9 mouse cellular contexts compared by ENCODE assay signal in the genomic region with DNA sequence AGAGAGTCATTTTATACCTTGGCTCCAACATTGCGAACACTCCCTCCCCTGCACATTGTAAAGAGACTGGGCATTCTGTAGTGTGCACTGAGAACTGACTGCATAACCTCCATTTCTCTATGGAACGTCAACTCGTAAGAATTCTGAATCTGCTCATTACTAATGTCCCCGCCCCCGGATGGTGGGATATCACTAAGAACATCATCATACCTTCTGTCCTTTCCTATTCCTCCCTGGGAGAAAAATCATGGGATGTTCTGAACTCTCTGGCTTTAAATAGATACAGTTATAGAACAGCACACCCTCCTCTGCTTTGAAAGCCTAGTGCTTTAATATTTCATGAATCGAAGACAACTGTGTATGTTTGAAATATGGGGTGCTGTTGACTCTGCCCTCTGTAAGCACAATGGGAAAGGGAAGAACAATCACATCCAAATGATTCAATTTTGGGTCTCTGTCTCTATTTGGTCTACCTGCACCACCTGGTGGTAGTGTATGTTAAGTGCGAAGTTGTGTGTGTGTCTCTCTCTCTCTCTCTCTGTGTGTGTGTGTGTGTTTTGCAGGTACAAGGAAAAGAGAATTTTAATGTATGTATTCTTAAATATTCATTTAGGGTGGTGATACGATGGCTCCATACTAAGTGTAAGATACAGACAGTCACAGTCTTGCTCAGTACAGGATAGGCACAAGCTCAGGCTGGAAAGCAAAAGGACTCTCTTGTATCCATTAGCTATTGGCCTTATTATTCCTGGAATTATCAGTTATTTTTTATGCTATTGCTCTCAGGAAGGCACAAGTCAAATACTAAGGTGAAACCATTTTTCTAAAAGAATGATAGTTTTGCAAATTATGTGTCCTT. TPM values are rescaled to one million over a fixed set of nuclear protein-coding genes. Genes with fewer than 3 reads are reported as not detected.
DNase-seq lines count a peak whose midpoint lies in the region; ATAC-seq and TF ChIP-seq lines count a peak whose summit lies in the region.
"Had no signal": no experiment of that assay in that cellular context is flagged by ENCODE, and none has a peak within 500 bp of the region (broad histone marks: within the 10 kb centered on the region; RNA-seq: fewer than 3 reads in every experiment).

No protein-coding gene starts in this region.

- peak; percentile 51 for TF ChIP-seq CTCF in left cerebral cortex, adult 2 months (IDR thresholded peaks at IDR 0.05)
- TF ChIP-seq CTCF in CH12.LX (conservative IDR thresholded peaks at IDR 0.05 in 1 of 2, IDR thresholded peaks at IDR 0.05 in 1 of 2; ENCODE audit: low read depth in 2 of 2, low read length in 2 of 2): peak; percentile 34 to 77; a peak in 3 of 4 replicates

- dilution Hi-C loops in CH12.LX (cut with MboI; ENCODE audit: extremely low pct_ligation_motif_present, extremely low pct_unique_long_range_greater_than_20kb, low sequenced_read_pairs): no loop called here

- intact Hi-C loops in left cerebral cortex, adult 2 months (cut with DNase I): loop anchor here (5.0 kb wide), 1 partner anchor 141 kb away; no protein-coding TSS in a partner anchor
- intact Hi-C loops in left cerebral cortex, postnatal 36 days (cut with DNase I): no loop called here

- no peak for ATAC-seq in inflammation-experienced regulatory T-cells, adult 6 months

- H3K27ac ChIP-seq in left cerebral cortex, adult 2 months: no peak overlapping the region
- H3K27ac ChIP-seq in CH12.LX (ENCODE audit: insufficient read depth, low read depth): no peak overlapping the region

- H3K4me2 ChIP-seq in CH12.LX (ENCODE audit: insufficient read depth, low read depth, poor library complexity, severe bottlenecking): no peak overlapping the region; the same call in 1 of the 2 replicates

- TF ChIP-seq EP300 in CH12.LX (IDR thresholded peaks at IDR 0.05; ENCODE audit: low read length): no peak

- H3K9me3 ChIP-seq in CH12.LX (replicated peaks; ENCODE audit: low read length): no peaks in the 10 kb centered on the region

- TF ChIP-seq RAD21 in CH12.LX (IDR thresholded peaks at IDR 0.05; ENCODE audit: low read depth, low read length): peak; percentile 81

- no peak for TF ChIP-seq POLR2A in CH12.LX (IDR thresholded peaks at IDR 0.05; ENCODE audit: low read depth, low read length)

- in situ Hi-C loops in CH12.LX (cut with MboI; ENCODE audit: low pct_ligation_motif_present, low pct_unique_long_range_greater_than_20kb, low sequenced_read_pairs): loop anchor here (25.0 kb wide), 2 partner anchors 146 to 371 kb away; a partner anchor contains a TSS

- no peaks in the 10 kb centered on the region for H3K27me3 ChIP-seq in CH12.LX (replicated peaks)

- H3K4me3 ChIP-seq in left cerebral cortex, adult 2 months: no peak overlapping the region
- no peak overlapping the region for H3K4me3 ChIP-seq in CH12.LX (replicated peaks in 1 of 3; ENCODE audit: low read depth in 2 of 3, low read length in 2 of 3, poor library complexity in 1 of 3)

- no peak for DNase-seq in left cerebral cortex, adult 2 months (ENCODE audit: extremely low spot score in 1 of 2, low spot score in 2 of 2)
- no peak for DNase-seq in left cerebral cortex, postnatal 36 days (ENCODE audit: low spot score in 2 of 2)
- DNase-seq in CH12.LX (ENCODE audit: extremely low read depth) (peak; percentile 27), R1 (ENCODE audit: low read depth, low spot score) (peak; percentile 8)
- peak; percentile 9 for DNase-seq in kidney, postnatal 14 days
- no peak for DNase-seq in heart, adult 11 months
- no peak for DNase-seq in ovary, postnatal 10 days (ENCODE audit: low spot score)

- no peak overlapping the region for H3K9ac ChIP-seq in CH12.LX (ENCODE audit: insufficient read depth, low read depth)

- H3K4me1 ChIP-seq in CH12.LX (ENCODE audit: control insufficient read depth in 1 of 2, insufficient read depth in 2 of 2): peaks cover 0 to 15% of the 10 kb centered on the region in 2 experiments; a peak in 2 of 4 replicates

- no peaks in the 10 kb centered on the region for H3K79me2 ChIP-seq in CH12.LX (replicated peaks; ENCODE audit: control insufficient read depth, extremely low read depth, insufficient read depth, poor library complexity, severe bottlenecking)

- no peaks in the 10 kb centered on the region for H3K36me3 ChIP-seq in CH12.LX (replicated peaks in 1 of 2; ENCODE audit: control insufficient read depth in 1 of 2, insufficient read depth in 1 of 2, low read length in 1 of 2)

TF ChIP-seq in CH12.LX, 34 proteins besides CTCF, POLR2A, EP300 and RAD21:
- TF ChIP-seq MAFK (IDR thresholded peaks at IDR 0.05; ENCODE audit: insufficient replicate concordance, low read length): no peak
- TF ChIP-seq TBP (conservative IDR thresholded peaks at IDR 0.05; ENCODE audit: low read depth, low read length): no peak
- TF ChIP-seq SMC3 (IDR thresholded peaks at IDR 0.05; ENCODE audit: low read depth, low read length): peak; percentile 83
- no peak for TF ChIP-seq HCFC1 (IDR thresholded peaks at IDR 0.05; ENCODE audit: low read depth, low read length)
- no peak for TF ChIP-seq USF1 (IDR thresholded peaks at IDR 0.05; ENCODE audit: low read depth, low read length)
- no peak for TF ChIP-seq JUND (conservative IDR thresholded peaks at IDR 0.05; ENCODE audit: low read depth, low read length)
- TF ChIP-seq ZC3H11A (IDR thresholded peaks at IDR 0.05; ENCODE audit: low read depth, low read length): peak; percentile 42
- no peak for TF ChIP-seq CHD2 (IDR thresholded peaks at IDR 0.05; ENCODE audit: low read length)
- TF ChIP-seq POLR2AphosphoS2 (IDR thresholded peaks at IDR 0.05; ENCODE audit: low read depth, low read length): no peak
- TF ChIP-seq NELFE (IDR thresholded peaks at IDR 0.05; ENCODE audit: low read depth, low read length): 0 out of 2 replicates have a peak, but pooled peaks have one; percentile 43
- no peak for TF ChIP-seq PAX5 (IDR thresholded peaks at IDR 0.05; ENCODE audit: low read length)
- TF ChIP-seq MYC (IDR thresholded peaks at IDR 0.05; ENCODE audit: low read depth, low read length): no peak
- TF ChIP-seq IRF4 (IDR thresholded peaks at IDR 0.05; ENCODE audit: low read depth, low read length): no peak
- TF ChIP-seq CHD1 (IDR thresholded peaks at IDR 0.05; ENCODE audit: low read depth, low read length): no peak
- no peak for TF ChIP-seq KAT2A (IDR thresholded peaks at IDR 0.05; ENCODE audit: insufficient replicate concordance, low read length)
TF ChIP-seq in CH12.LX: peak in this region for 3.

RNA-seq across cellular contexts. Expression of a gene that starts 1.1 kb away (rescaled TPM):
- under 1 TPM; 0.25 to 0.70 TPM for total RNA-seq in left cerebral cortex, adult 2 months (2021)
- total RNA-seq in left cerebral cortex, postnatal 36 days (2021): under 1 TPM; 0.22 to 0.23 TPM
- not detected in 2 replicates for total RNA-seq in CH12.LX (2012; rRNA removed)
- not detected in 2 replicates for total RNA-seq in CH12.LX (2014; rRNA removed)
- not detected in 2 replicates for polyA plus RNA-seq in CH12.LX (2012; ENCODE audit: insufficient read length, low read depth)
- polyA plus RNA-seq in inflammation-experienced regulatory T-cells, adult 6 months (2017; shearing (Covaris generic)): not detected
- total RNA-seq: neutrophil, adult 5-6 weeks had no signal

Comparison
In these comparisons a context has a peak if more than half of its experiments do, and no peak if none do; other contexts are left out.
1. DNase-seq: peak in CH12.LX (single experiment), R1 (single experiment) and kidney, postnatal 14 days (single experiment); none in left cerebral cortex, adult 2 months (0 of 2), left cerebral cortex, postnatal 36 days (0 of 2), heart, adult 11 months (single experiment) and ovary, postnatal 10 days (single experiment).